Mouse (Mus musculus) embryonic fibroblast, embryonic 13.5 days (primary cell): Measurements from ENCODE around the gene Hs2st1.

ENCODE experiments used
- CTCF ChIP-seq: IDR thresholded peaks from 2 replicates; pipeline ENCODE4 v1.5.1; 2011; ENCODE audit warnings: mild to moderate bottlenecking, control low read depth, low read length, moderate library complexity, borderline replicate concordance; ENCODE audit not compliant: insufficient read depth
- POLR2A ChIP-seq: IDR thresholded peaks from 2 replicates; pipeline ENCODE4 v1.6.1; 2011; ENCODE audit warnings: low read depth, mild to moderate bottlenecking, control low read depth, low read length, moderate library complexity

GRCm38 (mm10) chr3:144582306-144582705, 12.3 kb upstream of the Hs2st1 start:
- no peak for TF ChIP-seq POLR2A
- TF ChIP-seq CTCF: no peak
